Mouse (Mus musculus): ENCODE data around the gene Zkscan16.

GRCm38 (mm10) chr4:58948391-58948790 is 5.0 kb downstream of the Zkscan16 start:
- TF ChIP-seq CTCF (IDR thresholded peaks at IDR 0.05; ENCODE audit: borderline replicate concordance, insufficient read depth, low read depth, low read length) (no peak), POLR2A (IDR thresholded peaks at IDR 0.05; ENCODE audit: borderline replicate concordance, insufficient read depth, low read length) (no peak)
